Mouse (Mus musculus): Measurements from ENCODE around the gene Adgrf1. TPM values are rescaled to one million over a fixed set of nuclear protein-coding genes. Genes with fewer than 3 reads are reported as not detected.

The Adgrf1 gene
- polyA plus RNA-seq, 1 experiment: not detected

DNA sequence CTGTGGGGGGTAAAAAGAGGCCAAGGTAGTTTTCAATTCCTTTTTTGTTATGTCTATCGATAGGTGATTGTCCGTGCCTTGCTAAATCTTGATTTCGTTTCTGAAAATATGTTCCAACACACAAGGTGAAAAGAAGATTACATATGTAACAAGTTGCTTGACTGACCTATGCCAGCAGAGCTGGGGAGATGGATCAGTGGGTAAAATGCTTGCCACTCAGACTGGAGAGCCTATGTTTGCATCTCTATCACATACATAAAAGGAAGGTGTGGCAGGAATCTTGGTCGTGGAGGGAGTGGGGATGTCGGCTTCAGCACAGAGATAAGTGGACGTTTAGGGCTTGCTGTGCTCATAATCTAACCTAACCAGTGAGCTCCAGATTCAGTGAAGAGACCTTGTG lies 93.8 kb downstream of the Adgrf1 start:
- Histone ChIP-seq H3K79me3 (ENCODE audit: low read depth) (no peaks in the 10 kb centered on the region), H3ac (ENCODE audit: control insufficient read depth, insufficient read length, low read depth) (no peak overlapping the region), H3K27me3 (ENCODE audit: control insufficient read depth, insufficient read depth, insufficient read length) (no peaks in the 10 kb centered on the region), H3K4me3 (ENCODE audit: insufficient read depth, poor library complexity, severe bottlenecking) (no peak overlapping the region), H3K36me3 (ENCODE audit: control insufficient read depth, insufficient read depth) (no peaks in the 10 kb centered on the region), H3K79me2 (ENCODE audit: control insufficient read depth, insufficient read depth) (no peaks in the 10 kb centered on the region)
- no peak for TF ChIP-seq CTCF (IDR thresholded peaks at IDR 0.05; ENCODE audit: control insufficient read depth, insufficient read depth, insufficient read length)
- TF ChIP-seq CEBPB (IDR thresholded peaks at IDR 0.05; ENCODE audit: low read depth): no peak
- no peak for TF ChIP-seq MYOG (IDR thresholded peaks at IDR 0.05; ENCODE audit: control insufficient read depth, extremely low read depth, insufficient read length)
- TF ChIP-seq FOSL1 (IDR thresholded peaks at IDR 0.05; ENCODE audit: insufficient read depth, low read length, poor library complexity, severe bottlenecking): no peak
- TF ChIP-seq MAX (IDR thresholded peaks at IDR 0.05): no peak
- TF ChIP-seq MYOD1 (IDR thresholded peaks at IDR 0.05; ENCODE audit: control insufficient read depth, insufficient read length, low read depth): no peak
- no peak for TF ChIP-seq USF1 (IDR thresholded peaks at IDR 0.05; ENCODE audit: low read depth)

DNA sequence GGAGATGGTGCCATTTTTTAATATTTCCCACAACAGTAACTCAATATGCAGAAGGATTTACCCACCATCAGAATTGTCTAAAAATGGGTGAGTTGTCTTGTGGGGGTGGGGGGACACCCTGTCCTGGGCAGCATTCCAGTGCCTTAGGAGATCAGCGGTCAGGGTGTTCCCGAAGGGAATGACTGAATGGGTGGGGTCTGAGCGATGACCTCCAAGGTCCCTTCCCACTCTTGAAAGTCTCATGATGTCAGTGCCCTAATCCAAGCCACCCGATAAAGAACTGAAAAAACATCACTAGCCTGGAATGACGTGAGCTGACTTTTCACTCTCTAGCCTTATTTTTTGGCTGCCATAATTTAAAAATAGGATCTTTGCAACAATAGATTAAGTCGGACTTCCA lies 95.2 kb downstream of the Adgrf1 start:
- TF ChIP-seq CEBPB (IDR thresholded peaks at IDR 0.05; ENCODE audit: low read depth) (no peak), CTCF (IDR thresholded peaks at IDR 0.05; ENCODE audit: control insufficient read depth, insufficient read depth, insufficient read length) (no peak), USF1 (IDR thresholded peaks at IDR 0.05; ENCODE audit: low read depth) (no peak), MYOD1 (IDR thresholded peaks at IDR 0.05; ENCODE audit: control insufficient read depth, insufficient read length, low read depth) (no peak), MYOG (IDR thresholded peaks at IDR 0.05; ENCODE audit: control insufficient read depth, extremely low read depth, insufficient read length) (no peak), FOSL1 (IDR thresholded peaks at IDR 0.05; ENCODE audit: insufficient read depth, low read length, poor library complexity, severe bottlenecking) (no peak), MAX (IDR thresholded peaks at IDR 0.05) (no peak)
- Histone ChIP-seq H3K4me3 (ENCODE audit: insufficient read depth, poor library complexity, severe bottlenecking) (no peak overlapping the region), H3K79me3 (ENCODE audit: low read depth) (no peaks in the 10 kb centered on the region), H3K79me2 (ENCODE audit: control insufficient read depth, insufficient read depth) (no peaks in the 10 kb centered on the region), H3ac (ENCODE audit: control insufficient read depth, insufficient read length, low read depth) (no peak overlapping the region), H3K27me3 (ENCODE audit: control insufficient read depth, insufficient read depth, insufficient read length) (no peaks in the 10 kb centered on the region), H3K36me3 (ENCODE audit: control insufficient read depth, insufficient read depth) (no peaks in the 10 kb centered on the region)

- no peak for TF ChIP-seq MYOD1 (IDR thresholded peaks at IDR 0.05; ENCODE audit: control insufficient read depth, insufficient read length, low read depth)
- TF ChIP-seq USF1 (IDR thresholded peaks at IDR 0.05; ENCODE audit: low read depth): no peak
- no peak for TF ChIP-seq MAX (IDR thresholded peaks at IDR 0.05)
- no peak for TF ChIP-seq FOSL1 (IDR thresholded peaks at IDR 0.05; ENCODE audit: insufficient read depth, low read length, poor library complexity, severe bottlenecking)
- no peak for TF ChIP-seq CEBPB (IDR thresholded peaks at IDR 0.05; ENCODE audit: low read depth)
- TF ChIP-seq CTCF (IDR thresholded peaks at IDR 0.05; ENCODE audit: control insufficient read depth, insufficient read depth, insufficient read length): no peak
- TF ChIP-seq MYOG (IDR thresholded peaks at IDR 0.05; ENCODE audit: control insufficient read depth, extremely low read depth, insufficient read length): no peak
- H3K4me3 ChIP-seq (ENCODE audit: insufficient read depth, poor library complexity, severe bottlenecking): no peak overlapping the region
- H3K27me3 ChIP-seq (ENCODE audit: control insufficient read depth, insufficient read depth, insufficient read length): no peaks in the 10 kb centered on the region
Observed at GRCm38 (mm10) chr17:43366486-43366885, 96.4 kb downstream of the Adgrf1 start.

GRCm38 (mm10) chr17:43368171-43368576 lies 98.0 kb downstream of the Adgrf1 start:
- Histone ChIP-seq H3K79me2 (ENCODE audit: control insufficient read depth, insufficient read depth) (no peaks in the 10 kb centered on the region), H3K27me3 (ENCODE audit: control insufficient read depth, insufficient read depth, insufficient read length) (no peaks in the 10 kb centered on the region), H3ac (ENCODE audit: control insufficient read depth, insufficient read length, low read depth) (no peak overlapping the region), H3K36me3 (ENCODE audit: control insufficient read depth, insufficient read depth) (no peaks in the 10 kb centered on the region), H3K4me3 (ENCODE audit: insufficient read depth, poor library complexity, severe bottlenecking) (no peak overlapping the region), H3K79me3 (ENCODE audit: low read depth) (no peaks in the 10 kb centered on the region)
- TF ChIP-seq FOSL1 (IDR thresholded peaks at IDR 0.05; ENCODE audit: insufficient read depth, low read length, poor library complexity, severe bottlenecking) (no peak), CEBPB (IDR thresholded peaks at IDR 0.05; ENCODE audit: low read depth) (no peak)

More at GRCm38 (mm10) chr17:43366486-43366885, 96.4 kb downstream of the Adgrf1 start:
- Histone ChIP-seq H3K36me3 (ENCODE audit: control insufficient read depth, insufficient read depth) (no peaks in the 10 kb centered on the region), H3K79me3 (ENCODE audit: low read depth) (no peaks in the 10 kb centered on the region), H3K79me2 (ENCODE audit: control insufficient read depth, insufficient read depth) (no peaks in the 10 kb centered on the region), H3ac (ENCODE audit: control insufficient read depth, insufficient read length, low read depth) (no peak overlapping the region)

GRCm38 (mm10) chr17:43372604-43373003 lies 102.5 kb downstream of the Adgrf1 start:
- no peak for TF ChIP-seq MYOG (IDR thresholded peaks at IDR 0.05; ENCODE audit: control insufficient read depth, extremely low read depth, insufficient read length)
- TF ChIP-seq MAX (IDR thresholded peaks at IDR 0.05): no peak
- TF ChIP-seq MYOD1 (IDR thresholded peaks at IDR 0.05; ENCODE audit: control insufficient read depth, insufficient read length, low read depth): no peak
- no peak for TF ChIP-seq CTCF (IDR thresholded peaks at IDR 0.05; ENCODE audit: control insufficient read depth, insufficient read depth, insufficient read length)
- no peak for TF ChIP-seq USF1 (IDR thresholded peaks at IDR 0.05; ENCODE audit: low read depth)
- no peak for TF ChIP-seq CEBPB (IDR thresholded peaks at IDR 0.05; ENCODE audit: low read depth)
- no peak for TF ChIP-seq FOSL1 (IDR thresholded peaks at IDR 0.05; ENCODE audit: insufficient read depth, low read length, poor library complexity, severe bottlenecking)
- Histone ChIP-seq H3K79me3 (ENCODE audit: low read depth) (no peaks in the 10 kb centered on the region), H3K36me3 (ENCODE audit: control insufficient read depth, insufficient read depth) (no peaks in the 10 kb centered on the region), H3K4me3 (ENCODE audit: insufficient read depth, poor library complexity, severe bottlenecking) (no peak overlapping the region), H3K79me2 (ENCODE audit: control insufficient read depth, insufficient read depth) (no peaks in the 10 kb centered on the region), H3K27me3 (ENCODE audit: control insufficient read depth, insufficient read depth, insufficient read length) (no peaks in the 10 kb centered on the region), H3ac (ENCODE audit: control insufficient read depth, insufficient read length, low read depth) (no peak overlapping the region)

DNA sequence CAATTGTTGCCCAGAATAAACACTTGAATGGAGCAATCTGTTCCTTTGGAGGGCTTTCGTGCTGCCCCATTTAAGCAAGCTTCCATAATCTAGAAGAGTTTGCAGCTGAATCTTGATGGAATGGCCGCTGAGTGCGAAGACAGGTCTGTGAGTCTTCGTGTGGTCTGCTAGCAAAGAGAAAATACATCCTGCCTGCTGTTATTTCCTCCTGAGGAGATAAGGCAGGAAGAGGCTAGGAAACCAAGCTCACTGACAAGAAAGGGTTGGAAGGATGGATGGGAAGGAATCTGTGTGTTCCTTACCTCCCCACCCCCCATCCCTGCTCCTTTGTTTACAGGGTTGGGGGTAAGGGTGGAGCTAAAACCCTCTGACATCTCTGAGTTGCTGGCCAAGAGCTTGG lies 103.9 kb downstream of the Adgrf1 start:
- Histone ChIP-seq H3K27me3 (ENCODE audit: control insufficient read depth, insufficient read depth, insufficient read length) (no peaks in the 10 kb centered on the region), H3K79me2 (ENCODE audit: control insufficient read depth, insufficient read depth) (no peaks in the 10 kb centered on the region), H3ac (ENCODE audit: control insufficient read depth, insufficient read length, low read depth) (no peak overlapping the region), H3K36me3 (ENCODE audit: control insufficient read depth, insufficient read depth) (no peaks in the 10 kb centered on the region), H3K79me3 (ENCODE audit: low read depth) (no peaks in the 10 kb centered on the region), H3K4me3 (ENCODE audit: insufficient read depth, poor library complexity, severe bottlenecking) (no peak overlapping the region)
- no peak for TF ChIP-seq MAX (IDR thresholded peaks at IDR 0.05)
- no peak for TF ChIP-seq MYOG (IDR thresholded peaks at IDR 0.05; ENCODE audit: control insufficient read depth, extremely low read depth, insufficient read length)
- TF ChIP-seq USF1 (IDR thresholded peaks at IDR 0.05; ENCODE audit: low read depth): no peak

Other genes with a start within 250 kb of the Adgrf1 start
- 0.07 TPM for gene Adgrf5, start 90.1 kb downstream of the Adgrf1 start, polyA plus RNA-seq (2012; fragmentation: generic; extraction: Trizol)
- gene Mep1a, start 232.5 kb downstream of the Adgrf1 start, polyA plus RNA-seq (2012; fragmentation: generic; extraction: Trizol): not detected